Mouse (Mus musculus) heart, adult 10 weeks (tissue): ENCODE results near the gene Ano7. TPM values are rescaled to one million over a fixed set of nuclear protein-coding genes. Genes with fewer than 3 reads are reported as not detected.

Experiments used
- polyA plus RNA-seq: library from polyadenylated mRNA; stranded (reverse); fragments of 350-450 nt; fragmentation: Illumina TruSeq; extraction: RNeasy Lipid Tissue Mini Kit (QIAGEN cat#74804); gene quantifications from one replicate; pipeline ENCODE4 v1.2.3, GENCODE M21; 2014; ENCODE audit warnings: low read depth, low replicate concordance

Gene Ano7
- polyA plus RNA-seq = not detected

GRCm38 (mm10) chr1:93373665-93374064, at the start of gene Ano7:
Gene Ano7, plus strand, starts transcription at chr1:93373930.

GRCm38 (mm10) chr1:93342648-93343503, 30.9 kb upstream of the Ano7 start, which contains the start of the genes Ppp1r7 and Pask:
Gene Ppp1r7, plus strand, starts transcription at chr1:93342854.
Gene Pask, minus strand, starts transcription at chr1:93343482.

Other genes starting within 250 kb of the Ano7 start
- not detected for gene Agxt, start 238.7 kb upstream of the Ano7 start, polyA plus RNA-seq
- gene 2310007B03Rik, start 213.0 kb upstream of the Ano7 start, polyA plus RNA-seq = not detected
- 0.05 TPM for gene Crocc2, start 205.2 kb upstream of the Ano7 start, polyA plus RNA-seq
- gene Sned1, start 138.1 kb upstream of the Ano7 start, polyA plus RNA-seq = 19.0 TPM
- gene Mterf4, start 68.0 kb upstream of the Ano7 start, polyA plus RNA-seq = 21.4 TPM
- gene Ppp1r7, start 31.1 kb upstream of the Ano7 start, polyA plus RNA-seq = 29.4 TPM
- 0.26 TPM for gene Pask, start 30.4 kb upstream of the Ano7 start, polyA plus RNA-seq
- gene Hdlbp, start 104.9 kb downstream of the Ano7 start, polyA plus RNA-seq = 267 TPM
- gene Farp2, start 138.1 kb downstream of the Ano7 start, polyA plus RNA-seq = 10.2 TPM